Mouse (Mus musculus): ENCODE data around the gene B4galt4. TPM values are rescaled to one million over a fixed set of nuclear protein-coding genes. Genes with fewer than 3 reads are reported as not detected.

B4galt4 gene
- total and polyA plus RNA-seq, 2 experiments from 2014 or later, result 12.6 to 26.6 TPM

GRCm38 (mm10) chr16:38771145-38771544 lies 29.1 kb downstream of the B4galt4 start:
- no peak overlapping the region for H3K27ac ChIP-seq (ENCODE audit: low read depth)
- 96% methylated on average over 6 of the region's 6 CpGs for WGBS
- no peak overlapping the region for H3K9ac ChIP-seq (replicated peaks; ENCODE audit: low read depth, low read length)
- peaks cover 27% of the 10 kb centered on the region for H3K36me3 ChIP-seq (replicated peaks; ENCODE audit: control insufficient read depth, insufficient read depth, low read length)
- DNase-seq (ENCODE audit: low spot score), result no peak
- no peak for ATAC-seq (ENCODE audit: insufficient read depth, low read depth)
- H3K9me3 ChIP-seq (replicated peaks; ENCODE audit: control insufficient read depth, low read length), result no peaks in the 10 kb centered on the region
- H3K4me2 ChIP-seq (ENCODE audit: low read depth, low read length), result no peak overlapping the region
- H3K4me1 ChIP-seq (ENCODE audit: control insufficient read depth, insufficient read depth), result no peaks in the 10 kb centered on the region
- TF ChIP-seq EP300 (IDR thresholded peaks at IDR 0.05; ENCODE audit: low read depth) (no peak), CTCF (IDR thresholded peaks at IDR 0.05; ENCODE audit: low read depth) (no peak)
- no peaks in the 10 kb centered on the region for H3K27me3 ChIP-seq (ENCODE audit: control insufficient read depth, insufficient read depth, low read length)
- no peak overlapping the region for H3K4me3 ChIP-seq (ENCODE audit: low read depth, low read length)

DNA sequence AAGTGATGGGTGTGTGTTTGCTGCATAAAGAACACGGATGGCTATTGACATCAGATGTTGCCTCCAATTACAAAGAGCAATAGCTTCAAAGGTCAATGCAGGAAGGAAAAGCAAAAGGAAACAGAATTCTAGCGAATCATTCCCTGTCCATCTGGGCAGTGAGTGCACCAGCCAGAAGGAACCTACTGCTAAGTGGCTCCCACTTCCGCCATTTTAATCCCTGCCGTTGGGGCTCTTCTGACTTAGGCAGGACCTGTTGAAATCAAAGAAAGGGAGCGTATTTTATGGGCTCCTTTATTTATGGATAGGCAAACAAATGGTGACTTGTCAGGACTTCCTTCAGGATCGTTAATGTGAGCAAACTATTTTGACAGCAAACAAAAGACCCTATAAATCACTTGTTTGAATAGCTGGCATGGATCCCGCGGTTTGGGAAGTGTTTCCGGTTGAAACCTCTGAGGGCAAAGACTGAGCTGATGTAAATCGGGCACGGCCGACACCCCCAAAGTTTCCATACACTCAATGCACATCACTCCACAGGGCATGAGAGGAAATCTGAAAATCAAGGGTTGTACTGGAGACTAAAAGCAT lies 30.9 kb downstream of the B4galt4 start:
- DNase-seq (ENCODE audit: low spot score) (no peak), ATAC-seq (ENCODE audit: insufficient read depth, low read depth) (no peak)
- Histone ChIP-seq H3K27ac (ENCODE audit: low read depth) (no peak overlapping the region), H3K4me2 (ENCODE audit: low read depth, low read length) (no peak overlapping the region), H3K9me3 (replicated peaks; ENCODE audit: control insufficient read depth, low read length) (no peaks in the 10 kb centered on the region), H3K4me3 (ENCODE audit: low read depth, low read length) (no peak overlapping the region), H3K27me3 (ENCODE audit: control insufficient read depth, insufficient read depth, low read length) (no peaks in the 10 kb centered on the region), H3K9ac (replicated peaks; ENCODE audit: low read depth, low read length) (no peak overlapping the region), H3K4me1 (ENCODE audit: control insufficient read depth, insufficient read depth) (no peaks in the 10 kb centered on the region), H3K36me3 (replicated peaks; ENCODE audit: control insufficient read depth, insufficient read depth, low read length) (peaks cover 12% of the 10 kb centered on the region)
- WGBS, result 65% methylated on average over 12 of the region's 12 CpGs
- no peak for TF ChIP-seq EP300 (IDR thresholded peaks at IDR 0.05; ENCODE audit: low read depth)
- no peak for TF ChIP-seq CTCF (IDR thresholded peaks at IDR 0.05; ENCODE audit: low read depth)

GRCm38 (mm10) chr16:38774964-38775746 lies 33.1 kb downstream of the B4galt4 start:
- no peaks in the 10 kb centered on the region for H3K27me3 ChIP-seq (ENCODE audit: control insufficient read depth, insufficient read depth, low read length)
- 59% methylated on average over 7 of the region's 7 CpGs for WGBS
- no peaks in the 10 kb centered on the region for H3K36me3 ChIP-seq (replicated peaks; ENCODE audit: control insufficient read depth, insufficient read depth, low read length)
- no peak overlapping the region for H3K4me2 ChIP-seq (ENCODE audit: low read depth, low read length)
- no peak for TF ChIP-seq CTCF (IDR thresholded peaks at IDR 0.05; ENCODE audit: low read depth)
- no peak for TF ChIP-seq EP300 (IDR thresholded peaks at IDR 0.05; ENCODE audit: low read depth)
- no peaks in the 10 kb centered on the region for H3K4me1 ChIP-seq (ENCODE audit: control insufficient read depth, insufficient read depth)
- H3K9me3 ChIP-seq (replicated peaks; ENCODE audit: control insufficient read depth, low read length), result no peaks in the 10 kb centered on the region
- no peak overlapping the region for H3K27ac ChIP-seq (ENCODE audit: low read depth)
- DNase-seq (ENCODE audit: low spot score) (no peak), ATAC-seq (ENCODE audit: insufficient read depth, low read depth) (no peak)
- H3K4me3 ChIP-seq (ENCODE audit: low read depth, low read length), result no peak overlapping the region
- no peak overlapping the region for H3K9ac ChIP-seq (replicated peaks; ENCODE audit: low read depth, low read length)

- Histone ChIP-seq H3K27ac (ENCODE audit: low read depth) (no peak overlapping the region), H3K9ac (replicated peaks; ENCODE audit: low read depth, low read length) (no peak overlapping the region), H3K4me2 (ENCODE audit: low read depth, low read length) (no peak overlapping the region), H3K4me1 (ENCODE audit: control insufficient read depth, insufficient read depth) (no peaks in the 10 kb centered on the region), H3K9me3 (replicated peaks; ENCODE audit: control insufficient read depth, low read length) (no peaks in the 10 kb centered on the region), H3K36me3 (replicated peaks; ENCODE audit: control insufficient read depth, insufficient read depth, low read length) (no peaks in the 10 kb centered on the region), H3K4me3 (ENCODE audit: low read depth, low read length) (no peak overlapping the region), H3K27me3 (ENCODE audit: control insufficient read depth, insufficient read depth, low read length) (no peaks in the 10 kb centered on the region)
- ATAC-seq (ENCODE audit: insufficient read depth, low read depth) (no peak), DNase-seq (ENCODE audit: low spot score) (no peak)
- 44% methylated on average over 6 of the region's 6 CpGs for WGBS
- no peak for TF ChIP-seq EP300 (IDR thresholded peaks at IDR 0.05; ENCODE audit: low read depth)
- TF ChIP-seq CTCF (IDR thresholded peaks at IDR 0.05; ENCODE audit: low read depth), result no peak
These were observed 34.3 kb downstream of the B4galt4 start for GRCm38 (mm10) chr16:38776342-38776741.

DNA sequence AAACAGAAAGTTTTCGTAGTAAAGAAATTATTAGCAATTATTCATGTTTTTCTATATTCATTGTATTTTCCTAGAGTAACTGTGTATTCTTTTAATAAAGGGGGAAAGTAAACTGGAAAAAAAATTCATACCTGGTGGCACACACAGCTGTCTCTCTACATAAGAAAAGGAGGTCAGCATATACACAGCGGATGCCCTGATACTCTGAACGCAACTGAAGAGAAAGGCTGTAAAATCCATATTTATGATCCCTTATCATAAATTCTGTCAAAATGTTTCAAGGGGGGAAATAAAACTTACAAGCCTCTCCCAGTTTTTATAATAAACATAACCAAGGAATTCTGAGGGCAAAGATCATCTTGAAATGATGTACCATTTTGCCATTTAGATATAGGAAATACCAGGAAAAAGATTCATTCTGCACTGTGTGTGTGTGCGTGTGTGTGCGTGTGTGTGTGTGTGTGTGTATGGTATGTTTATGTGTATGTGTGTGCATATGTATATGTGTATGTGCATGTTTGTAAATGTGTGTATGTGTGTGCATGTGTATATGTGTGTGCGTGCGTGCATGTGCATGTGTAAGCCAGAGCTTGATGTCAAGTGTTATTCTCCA lies 39.0 kb downstream of the B4galt4 start:
- no peaks in the 10 kb centered on the region for H3K4me1 ChIP-seq (ENCODE audit: control insufficient read depth, insufficient read depth)
- ATAC-seq (ENCODE audit: insufficient read depth, low read depth) (no peak), DNase-seq (ENCODE audit: low spot score) (no peak)
- no peak for TF ChIP-seq CTCF (IDR thresholded peaks at IDR 0.05; ENCODE audit: low read depth)
- no peak for TF ChIP-seq EP300 (IDR thresholded peaks at IDR 0.05; ENCODE audit: low read depth)
- no peaks in the 10 kb centered on the region for H3K36me3 ChIP-seq (replicated peaks; ENCODE audit: control insufficient read depth, insufficient read depth, low read length)
- H3K9me3 ChIP-seq (replicated peaks; ENCODE audit: control insufficient read depth, low read length), result no peaks in the 10 kb centered on the region
- no peak overlapping the region for H3K27ac ChIP-seq (ENCODE audit: low read depth)
- H3K4me3 ChIP-seq (ENCODE audit: low read depth, low read length), result no peak overlapping the region
- H3K27me3 ChIP-seq (ENCODE audit: control insufficient read depth, insufficient read depth, low read length), result no peaks in the 10 kb centered on the region
- 94% methylated on average over 7 of the region's 7 CpGs for WGBS
- no peak overlapping the region for H3K9ac ChIP-seq (replicated peaks; ENCODE audit: low read depth, low read length)
- no peak overlapping the region for H3K4me2 ChIP-seq (ENCODE audit: low read depth, low read length)

Data from heart, postnatal 0 days (tissue).